Mouse (Mus musculus) kidney, adult 8-10 months (tissue): ENCODE measurements around the gene Gabrg1.

Source experiments
- DNase-seq, 2 experiments: peaks; one replicate each; pipeline ENCODE4 v3.0.0; 2022

Gene Gabrg1

GRCm38 (mm10) chr5:70842192-70843095 lies at the start of gene Gabrg1:
Gabrg1 (minus strand) TSS chr5:70842617.
- no peak for DNase-seq

GRCm38 (mm10) chr5:70884026-70884425 lies 41.6 kb upstream of the Gabrg1 start:
- no peak for DNase-seq

- DNase-seq, result no peak
These were observed 27.7 kb upstream of the Gabrg1 start for GRCm38 (mm10) chr5:70870081-70870480.

- DNase-seq, result no peak
These were observed 798 bp upstream of the Gabrg1 start for GRCm38 (mm10) chr5:70843096-70843734.

- DNase-seq, result no peak
These were observed 23.7 kb downstream of the Gabrg1 start for GRCm38 (mm10) chr5:70818681-70819080.

GRCm38 (mm10) chr5:70736156-70736555 lies 106.3 kb downstream of the Gabrg1 start:
- no peak for DNase-seq

- DNase-seq, result no peak
These were observed 138.1 kb downstream of the Gabrg1 start for GRCm38 (mm10) chr5:70704361-70704760.
